Mouse (Mus musculus): Measurements from ENCODE around the gene Fcgr3.

Gene Fcgr3

DNA sequence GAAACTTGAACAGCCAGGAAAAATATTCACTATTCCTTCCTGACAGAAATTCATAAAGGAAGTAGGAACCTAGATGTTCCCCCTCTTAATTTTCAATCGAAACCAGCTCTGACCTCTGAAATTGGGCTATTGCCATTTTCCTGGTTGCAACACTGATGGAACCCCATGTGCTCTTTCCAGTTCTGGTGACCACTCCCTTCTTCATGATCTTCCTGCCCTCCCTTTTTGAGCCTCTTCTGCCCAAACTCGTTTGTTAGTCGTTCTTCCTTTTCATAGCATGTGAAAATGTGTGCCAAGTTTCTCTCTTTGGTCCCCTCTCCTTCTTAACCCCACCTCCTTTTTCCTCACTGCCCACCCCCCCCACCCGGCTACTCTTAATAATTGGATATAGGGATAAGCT, 53.0 kb downstream of the Fcgr3 start:
- DNase-seq (ENCODE audit: low read depth, low spot score): no peak

DNA sequence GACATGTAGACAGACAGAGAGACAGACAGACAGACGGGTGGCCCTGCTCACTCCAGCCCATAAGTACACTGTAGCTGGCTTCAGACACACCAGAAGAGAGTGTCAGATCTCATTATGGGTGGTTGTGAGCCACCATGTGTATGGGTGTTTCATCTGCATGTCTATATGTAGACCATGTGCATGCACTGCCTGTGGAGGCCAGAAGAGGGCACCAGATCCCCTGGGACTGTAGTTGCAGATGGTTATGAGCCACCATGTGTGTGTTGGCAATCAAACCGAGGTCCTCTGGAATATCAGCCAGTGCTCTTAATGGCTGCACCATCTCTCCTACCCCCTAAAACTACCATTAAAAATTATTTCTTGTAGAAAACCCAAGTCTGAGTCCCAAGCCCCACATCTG, 57.8 kb downstream of the Fcgr3 start:
- peak; percentile 83 for DNase-seq (ENCODE audit: low read depth, low spot score)

DNA sequence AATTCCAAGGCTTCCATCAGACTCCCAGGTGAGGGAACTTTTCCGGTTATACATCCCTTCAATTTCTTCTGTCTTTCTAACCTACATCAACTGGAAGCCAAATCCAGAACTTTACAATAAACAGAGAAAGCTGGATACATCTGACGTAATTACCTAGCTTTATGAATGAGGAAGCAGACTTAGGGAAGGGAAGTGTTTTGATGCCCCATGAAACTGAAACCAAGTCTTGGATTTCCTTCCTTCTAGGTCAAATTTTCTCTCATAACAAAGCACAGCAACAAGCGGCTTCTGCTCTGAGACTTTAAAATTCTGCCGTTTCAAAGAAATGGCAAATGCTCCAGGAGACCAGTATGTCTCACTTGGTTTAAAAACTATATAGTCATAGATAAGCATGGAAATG, 58.4 kb downstream of the Fcgr3 start:
- no peak for DNase-seq (ENCODE audit: low read depth, low spot score)

DNA sequence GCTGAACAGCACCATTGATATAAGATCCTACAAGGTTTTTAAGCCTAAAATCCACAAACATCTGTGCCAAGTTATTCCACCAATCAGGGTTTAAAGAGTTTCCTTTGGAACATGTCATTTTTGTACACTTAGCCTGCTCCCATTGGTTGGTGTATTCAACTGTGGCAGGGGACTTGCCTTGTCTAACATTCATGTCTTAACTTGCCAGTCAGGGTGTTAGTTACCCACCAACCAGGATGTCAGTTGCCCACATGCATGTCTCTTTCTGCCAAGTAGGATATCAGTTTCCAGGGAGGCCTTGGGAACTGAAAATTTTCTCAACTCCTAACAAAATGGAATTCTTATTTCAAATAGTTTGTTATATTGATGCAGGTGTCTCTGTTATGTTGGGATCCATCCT, 59.1 kb downstream of the Fcgr3 start:
- DNase-seq (ENCODE audit: low read depth, low spot score): no peak

DNA sequence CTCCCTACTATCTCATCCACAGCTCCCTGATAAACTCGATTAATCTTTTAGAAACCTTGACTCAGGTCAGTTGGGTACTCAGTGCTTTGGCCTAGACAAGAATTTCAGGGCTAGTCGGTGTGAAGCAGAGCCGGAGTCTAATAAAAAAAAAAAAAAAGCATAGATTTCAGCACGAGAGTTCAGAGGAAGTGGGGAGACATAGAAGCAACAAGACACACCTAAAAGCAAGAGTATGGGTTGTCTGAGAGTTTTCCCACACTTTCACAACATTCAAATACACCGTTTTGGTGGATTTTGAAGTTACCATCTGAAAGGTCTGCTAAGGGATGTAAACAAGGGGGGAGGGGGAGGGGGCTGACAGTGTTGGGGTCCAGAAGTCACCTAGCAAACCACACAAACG, 59.7 kb downstream of the Fcgr3 start:
- DNase-seq (ENCODE audit: low read depth, low spot score): no peak

Measured in ES-CJ7 (cell line).